Mouse (Mus musculus): Measurements from ENCODE around the gene Trip10. TPM values are rescaled to one million over a fixed set of nuclear protein-coding genes. Genes with fewer than 3 reads are reported as not detected.
A peak's percentile ranks its signal among the peaks of the same experiment; 100 is the strongest.

The Trip10 gene
- polyA plus RNA-seq, 1 experiment from 2014 or later: 10.1 TPM

DNA sequence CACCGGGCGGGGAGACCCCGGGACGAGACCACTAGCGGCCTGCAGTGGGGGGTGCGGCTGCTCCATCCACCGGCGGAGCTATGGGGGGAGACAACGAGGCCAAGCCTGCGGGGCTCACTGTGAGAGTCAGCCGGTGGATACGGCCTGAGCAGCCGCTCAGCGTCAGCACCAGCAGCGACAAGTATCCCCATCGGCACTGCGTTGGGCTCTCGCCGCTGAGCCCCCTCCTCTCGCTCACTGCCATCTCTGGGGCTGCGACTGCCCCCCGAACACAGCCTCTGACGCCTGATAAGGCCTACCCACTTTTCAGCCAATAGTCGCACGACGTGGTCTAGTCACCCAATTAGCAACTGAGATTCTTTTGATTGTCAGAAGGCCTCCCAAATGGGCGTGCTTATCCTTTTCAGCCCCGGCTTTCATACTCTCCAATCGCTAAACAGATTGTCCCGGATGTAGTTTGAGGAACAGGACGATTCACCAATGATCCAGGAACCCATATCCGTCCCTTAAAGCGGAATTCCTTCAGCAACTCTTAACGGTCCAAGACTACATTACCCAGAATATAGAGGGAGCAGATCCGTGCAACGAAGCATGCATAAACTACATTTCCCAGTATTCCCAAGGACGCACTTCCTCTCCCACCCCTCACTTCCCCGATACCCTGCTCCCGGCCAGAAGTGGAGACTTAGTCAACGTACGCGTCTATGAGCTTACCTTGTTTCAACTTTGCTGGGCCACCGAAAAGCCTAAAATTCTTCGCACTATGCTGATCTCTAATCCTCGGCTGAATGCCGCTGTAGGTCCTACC, 1.7 kb upstream of the Trip10 start:
- peak overlapping the region; percentile 79 for H3K4me3 ChIP-seq (ENCODE audit: low read length)
- H3K4me2 ChIP-seq (ENCODE audit: low read length): peak overlapping the region; percentile 93
- 0 out of 2 replicates have a peak, but pooled peaks cover 2% of the 10 kb centered on the region for H3K27me3 ChIP-seq (replicated peaks; ENCODE audit: control insufficient read depth, insufficient read depth, low read length)
- peaks cover 29% of the 10 kb centered on the region for H3K4me1 ChIP-seq (ENCODE audit: control insufficient read depth, insufficient read depth, low read depth, low read length)
- under 1% methylated on average over 46 of the region's 46 CpGs for WGBS
- ATAC-seq: peak; percentile 96
- no peaks in the 10 kb centered on the region for H3K9me3 ChIP-seq (ENCODE audit: control insufficient read depth, low read length)
- peak overlapping the region; percentile 99 for H3K27ac ChIP-seq (ENCODE audit: low read depth, low read length)
- peak overlapping the region; percentile 87 for H3K9ac ChIP-seq (ENCODE audit: low read depth, low read length)
- peaks cover 1% of the 10 kb centered on the region; the same call in 1 of the 2 replicates for H3K36me3 ChIP-seq (ENCODE audit: control insufficient read depth, insufficient read depth, low read length)

DNA sequence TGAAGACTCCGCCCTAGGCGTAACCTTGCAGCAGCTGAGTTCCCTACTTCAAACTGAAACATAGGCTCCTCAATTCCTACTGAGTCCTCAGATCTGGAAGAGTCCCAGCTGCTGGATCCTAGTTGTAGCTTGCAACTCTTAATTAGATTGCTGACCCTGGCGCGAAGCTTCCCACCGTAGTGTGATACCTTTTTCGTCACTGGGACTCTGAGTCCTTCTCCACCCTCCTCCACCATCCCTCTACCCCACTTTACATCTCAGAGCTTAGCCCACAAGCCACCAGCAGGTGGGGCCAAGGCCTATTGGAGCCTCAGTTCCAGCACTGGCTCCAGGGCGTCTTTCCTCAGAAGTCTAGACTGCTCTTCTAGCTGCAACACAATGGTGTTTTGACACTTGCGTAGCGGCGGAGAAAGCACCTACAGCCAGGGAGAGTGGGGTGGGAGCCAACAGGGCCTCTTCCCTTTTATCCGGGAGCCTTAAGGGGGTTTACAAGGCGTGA, 1.0 kb upstream of the Trip10 start, which contains the start of gene Gpr108:
Gpr108 (minus strand) TSS at position 246 of the 499 bp plus-strand sequence.
- Histone ChIP-seq H3K4me3 (ENCODE audit: low read length) (peak within 1 kb of the TSS; percentile 79), H3K9ac (ENCODE audit: low read depth, low read length) (peak within 1 kb of the TSS; percentile 87), H3K36me3 (ENCODE audit: control insufficient read depth, insufficient read depth, low read length) (no peaks in the 10 kb centered on the region), H3K4me1 (ENCODE audit: control insufficient read depth, insufficient read depth, low read depth, low read length) (peaks cover 29% of the 10 kb centered on the region), H3K9me3 (ENCODE audit: control insufficient read depth, low read length) (no peaks in the 10 kb centered on the region), H3K4me2 (ENCODE audit: low read length) (peak within 1 kb of the TSS; percentile 93), H3K27ac (ENCODE audit: low read depth, low read length) (peak within 1 kb of the TSS; percentile 99), H3K27me3 (replicated peaks; ENCODE audit: control insufficient read depth, insufficient read depth, low read length) (0 out of 2 replicates have a peak, but pooled peaks cover 2% of the 10 kb centered on the region)
- ATAC-seq: peak; percentile 50
- WGBS: 1% methylated on average over 12 of the region's 12 CpGs

DNA sequence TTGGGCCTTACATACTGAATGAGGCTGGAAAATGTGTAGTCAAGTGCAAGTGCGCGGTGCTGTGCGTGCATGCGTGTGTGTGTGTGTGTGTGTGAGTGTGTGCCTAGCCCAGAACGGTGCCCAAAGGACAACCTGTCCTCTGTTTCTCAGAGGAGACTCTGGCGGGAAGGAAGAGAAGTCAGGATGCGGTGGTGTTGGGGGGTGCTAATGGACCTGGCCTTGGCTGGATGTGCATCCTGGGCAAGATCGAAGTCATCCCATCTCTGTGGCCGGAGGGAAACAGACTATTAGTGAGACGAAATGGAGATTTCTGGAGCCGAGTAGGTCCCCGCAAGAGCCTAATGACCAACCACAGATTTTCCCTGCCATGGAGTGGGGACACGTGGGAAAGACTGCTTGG, 484 bp upstream of the Trip10 start:
- ATAC-seq: no peak
- peak overlapping the region; percentile 84 for H3K27ac ChIP-seq (ENCODE audit: low read depth, low read length)
- H3K4me3 ChIP-seq (ENCODE audit: low read length): peak overlapping the region; percentile 63
- H3K4me2 ChIP-seq (ENCODE audit: low read length): peak overlapping the region; percentile 93
- H3K27me3 ChIP-seq (replicated peaks; ENCODE audit: control insufficient read depth, insufficient read depth, low read length): 0 out of 2 replicates have a peak, but pooled peaks cover 2% of the 10 kb centered on the region
- no peaks in the 10 kb centered on the region for H3K9me3 ChIP-seq (ENCODE audit: control insufficient read depth, low read length)
- no peaks in the 10 kb centered on the region for H3K36me3 ChIP-seq (ENCODE audit: control insufficient read depth, insufficient read depth, low read length)
- peak overlapping the region; percentile 64 for H3K9ac ChIP-seq (ENCODE audit: low read depth, low read length)
- peaks cover 29% of the 10 kb centered on the region for H3K4me1 ChIP-seq (ENCODE audit: control insufficient read depth, insufficient read depth, low read depth, low read length)
- WGBS: 9% methylated on average over 13 of the region's 13 CpGs

DNA sequence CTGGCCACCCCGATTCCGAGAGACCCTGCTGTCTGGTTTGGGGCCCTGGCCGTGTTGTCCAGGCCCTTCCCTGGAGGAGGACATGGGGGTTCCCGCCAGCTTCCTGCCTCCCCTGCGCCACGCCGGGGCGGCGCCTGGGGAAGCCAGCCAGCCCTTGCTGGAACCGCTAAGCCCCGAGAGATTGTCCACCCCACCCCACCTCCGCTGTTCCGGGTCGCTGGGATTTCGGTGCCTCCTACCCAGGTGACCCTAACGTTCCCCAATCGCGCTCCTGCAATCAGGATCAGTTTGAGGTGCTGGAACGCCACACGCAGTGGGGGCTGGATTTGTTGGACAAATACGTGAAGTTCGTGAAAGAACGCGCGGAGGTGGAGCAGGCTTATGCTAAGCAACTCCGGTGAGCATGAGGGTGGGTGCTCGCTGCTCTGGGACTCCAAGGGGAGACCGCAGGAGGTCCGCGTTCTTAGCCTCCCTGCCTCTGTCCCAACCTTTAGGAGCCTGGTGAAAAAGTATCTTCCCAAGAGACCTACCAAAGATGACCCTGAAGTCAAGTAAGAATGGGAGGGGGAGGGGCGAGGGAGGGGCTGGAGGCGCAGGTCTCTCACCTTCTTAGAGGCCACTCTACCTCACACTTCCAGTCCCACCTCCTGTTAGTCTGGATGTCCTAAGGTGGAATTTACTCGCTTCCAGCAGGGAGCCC, 1.4 kb downstream of the Trip10 start:
- 4% methylated on average over 33 of the region's 33 CpGs for WGBS
- ATAC-seq: no peak
- H3K27ac ChIP-seq (ENCODE audit: low read depth, low read length): 0 out of 2 replicates have a peak overlapping the region, but pooled peaks have one; percentile 51

GRCm38 (mm10) chr17:57251431-57251830, 2.2 kb downstream of the Trip10 start:
- no peak overlapping the region for H3K27ac ChIP-seq (ENCODE audit: low read depth, low read length)
- 98% methylated on average over 3 of the region's 3 CpGs for WGBS
- no peak overlapping the region for H3K9ac ChIP-seq (ENCODE audit: low read depth, low read length)
- no peak overlapping the region for H3K4me2 ChIP-seq (ENCODE audit: low read length)
- H3K4me3 ChIP-seq (ENCODE audit: low read length): no peak overlapping the region
- 0 out of 2 replicates have a peak, but pooled peaks cover 2% of the 10 kb centered on the region for H3K27me3 ChIP-seq (replicated peaks; ENCODE audit: control insufficient read depth, insufficient read depth, low read length)
- no peak for ATAC-seq
- H3K4me1 ChIP-seq (ENCODE audit: control insufficient read depth, insufficient read depth, low read depth, low read length): peaks cover 25% of the 10 kb centered on the region
- no peaks in the 10 kb centered on the region for H3K9me3 ChIP-seq (ENCODE audit: control insufficient read depth, low read length)
- peaks cover 2% of the 10 kb centered on the region; the same call in 1 of the 2 replicates for H3K36me3 ChIP-seq (ENCODE audit: control insufficient read depth, insufficient read depth, low read length)

More for the DNA sequence above, 1.4 kb downstream of the Trip10 start:
- Histone ChIP-seq H3K36me3 (ENCODE audit: control insufficient read depth, insufficient read depth, low read length) (peaks cover 2% of the 10 kb centered on the region; the same call in 1 of the 2 replicates), H3K27me3 (replicated peaks; ENCODE audit: control insufficient read depth, insufficient read depth, low read length) (0 out of 2 replicates have a peak, but pooled peaks cover 2% of the 10 kb centered on the region), H3K4me3 (ENCODE audit: low read length) (peak overlapping the region; percentile 63), H3K4me2 (ENCODE audit: low read length) (peak overlapping the region; percentile 93), H3K9ac (ENCODE audit: low read depth, low read length) (peak overlapping the region; percentile 64), H3K9me3 (ENCODE audit: control insufficient read depth, low read length) (no peaks in the 10 kb centered on the region), H3K4me1 (ENCODE audit: control insufficient read depth, insufficient read depth, low read depth, low read length) (peaks cover 29% of the 10 kb centered on the region)

DNA sequence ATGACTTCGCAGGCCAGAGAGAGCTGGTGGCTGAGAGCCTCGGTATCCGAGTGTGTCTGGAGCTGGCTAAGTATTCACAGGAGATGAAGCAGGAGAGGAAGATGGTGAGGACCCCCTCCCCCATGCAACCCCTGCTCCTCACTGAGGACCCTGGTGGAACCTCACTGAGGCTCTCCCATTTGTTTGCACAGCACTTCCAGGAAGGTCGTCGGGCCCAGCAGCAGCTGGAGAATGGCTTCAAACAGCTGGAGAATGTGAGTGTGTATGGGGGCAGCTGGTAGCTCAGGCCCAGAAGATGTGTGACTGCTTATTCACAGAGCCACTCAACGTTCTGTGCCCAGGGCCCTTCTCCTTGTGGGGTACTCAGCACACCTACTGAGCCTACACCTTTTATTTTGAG, 4.1 kb downstream of the Trip10 start:
- Histone ChIP-seq H3K4me2 (ENCODE audit: low read length) (no peak overlapping the region), H3K4me1 (ENCODE audit: control insufficient read depth, insufficient read depth, low read depth, low read length) (peaks cover 19% of the 10 kb centered on the region), H3K27ac (ENCODE audit: low read depth, low read length) (no peak overlapping the region), H3K36me3 (ENCODE audit: control insufficient read depth, insufficient read depth, low read length) (peaks cover 2% of the 10 kb centered on the region; the same call in 1 of the 2 replicates), H3K27me3 (replicated peaks; ENCODE audit: control insufficient read depth, insufficient read depth, low read length) (0 out of 2 replicates have a peak, but pooled peaks cover 2% of the 10 kb centered on the region), H3K9ac (ENCODE audit: low read depth, low read length) (no peak overlapping the region), H3K4me3 (ENCODE audit: low read length) (no peak overlapping the region), H3K9me3 (ENCODE audit: control insufficient read depth, low read length) (no peaks in the 10 kb centered on the region)
- WGBS: 85% methylated on average over 6 of the region's 6 CpGs
- no peak for ATAC-seq

DNA sequence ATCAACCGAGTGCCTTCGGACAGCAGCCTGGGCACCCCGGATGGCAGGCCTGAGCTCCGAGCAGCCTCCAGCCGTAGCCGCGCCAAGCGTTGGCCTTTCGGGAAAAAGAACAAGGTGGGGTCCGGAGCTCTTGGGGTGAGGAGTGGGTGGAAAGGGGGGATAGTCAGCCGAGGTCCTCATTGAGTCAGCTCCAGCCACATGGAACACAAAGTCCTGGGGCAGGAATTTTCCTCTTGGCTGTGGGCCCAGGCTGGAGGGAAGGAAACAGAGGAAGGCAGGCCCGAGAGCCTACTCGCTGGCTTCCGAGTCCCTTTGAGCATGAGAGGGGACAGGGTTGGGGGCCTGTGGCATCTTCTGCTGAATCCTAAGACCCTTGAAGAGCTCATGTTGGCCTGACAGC, 6.1 kb downstream of the Trip10 start:
- H3K27ac ChIP-seq (ENCODE audit: low read depth, low read length): no peak overlapping the region
- no peaks in the 10 kb centered on the region for H3K27me3 ChIP-seq (replicated peaks; ENCODE audit: control insufficient read depth, insufficient read depth, low read length)
- no peak overlapping the region for H3K4me3 ChIP-seq (ENCODE audit: low read length)
- H3K9ac ChIP-seq (ENCODE audit: low read depth, low read length): no peak overlapping the region
- no peak for ATAC-seq
- H3K4me2 ChIP-seq (ENCODE audit: low read length): no peak overlapping the region
- H3K4me1 ChIP-seq (ENCODE audit: control insufficient read depth, insufficient read depth, low read depth, low read length): peaks cover 4% of the 10 kb centered on the region
- WGBS: 88% methylated on average over 14 of the region's 14 CpGs
- no peaks in the 10 kb centered on the region for H3K9me3 ChIP-seq (ENCODE audit: control insufficient read depth, low read length)
- peaks cover 2% of the 10 kb centered on the region; the same call in 1 of the 2 replicates for H3K36me3 ChIP-seq (ENCODE audit: control insufficient read depth, insufficient read depth, low read length)

GRCm38 (mm10) chr17:57256921-57257485, 7.7 kb downstream of the Trip10 start:
- H3K36me3 ChIP-seq (ENCODE audit: control insufficient read depth, insufficient read depth, low read length): peaks cover 2% of the 10 kb centered on the region; the same call in 1 of the 2 replicates
- no peak for ATAC-seq
- no peaks in the 10 kb centered on the region for H3K9me3 ChIP-seq (ENCODE audit: control insufficient read depth, low read length)
- no peak overlapping the region for H3K9ac ChIP-seq (ENCODE audit: low read depth, low read length)
- no peak overlapping the region for H3K27ac ChIP-seq (ENCODE audit: low read depth, low read length)
- no peak overlapping the region for H3K4me3 ChIP-seq (ENCODE audit: low read length)
- H3K4me2 ChIP-seq (ENCODE audit: low read length): no peak overlapping the region
- H3K27me3 ChIP-seq (replicated peaks; ENCODE audit: control insufficient read depth, insufficient read depth, low read length): no peaks in the 10 kb centered on the region
- WGBS: 96% methylated on average over 22 of the region's 22 CpGs
- no peaks in the 10 kb centered on the region for H3K4me1 ChIP-seq (ENCODE audit: control insufficient read depth, insufficient read depth, low read depth, low read length)
